Mouse (Mus musculus): Measurements from ENCODE around the gene Phlda2. TPM values are rescaled to one million over a fixed set of nuclear protein-coding genes. Genes with fewer than 3 reads are reported as not detected.
"Not testable (repeated sequence)": the region's sequence is repeated elsewhere in the genome, so short reads cannot be mapped to it uniquely, and the experiment has no call there.

Phlda2 gene
- polyA plus RNA-seq (2014; fragmentation: Nextera tagmentation; extraction: Ambion mirVana), result 1.2 and 2.3 TPM in 2 replicates

DNA sequence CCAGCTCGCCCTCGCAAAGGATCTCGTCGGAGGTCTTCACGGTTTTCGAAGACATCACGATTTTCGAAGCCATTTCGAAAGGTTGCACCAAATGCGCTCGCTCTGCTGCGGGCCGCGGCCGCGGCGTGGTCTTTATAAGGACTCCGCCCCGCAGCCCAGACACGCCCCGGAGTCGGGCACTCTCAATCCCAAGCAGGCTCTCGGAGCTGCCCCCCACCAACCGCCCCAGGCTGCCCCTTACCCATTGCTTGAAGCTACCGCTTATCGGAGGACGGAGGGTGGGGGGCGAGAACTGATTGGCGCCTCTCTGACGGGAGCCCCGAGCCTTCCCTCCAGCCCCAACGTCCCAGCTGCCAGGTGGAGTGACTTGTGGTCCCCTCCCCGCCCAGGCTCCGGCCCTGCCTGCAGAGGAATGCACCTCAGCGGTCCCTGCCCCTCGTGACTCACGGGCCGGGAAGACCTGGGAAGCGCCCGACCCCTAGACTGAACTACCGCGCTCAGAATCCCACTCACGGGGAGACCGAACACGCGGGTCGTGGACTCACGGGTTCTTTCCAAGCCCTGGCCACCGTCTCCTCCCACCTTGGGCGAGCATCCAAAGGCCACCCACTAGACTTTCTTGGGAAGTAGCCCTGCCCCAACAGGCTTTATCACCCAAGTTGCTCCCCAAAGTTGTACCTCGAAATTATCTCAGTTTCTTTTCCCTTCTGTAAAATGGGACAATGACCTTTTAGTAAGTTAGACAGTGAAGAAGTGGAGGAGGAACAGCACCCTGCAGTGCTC, at the start of gene Phlda2:
Gene Phlda2 (minus strand): TSS at position 733 of the 783 bp plus-strand sequence.
- Histone ChIP-seq H3K36me3 (ENCODE audit: control insufficient read depth, insufficient read depth, low read length) (no peaks in the 10 kb centered on the region), H3K4me2 (ENCODE audit: low read depth, low read length, severe bottlenecking) (peak within 1 kb of the TSS; percentile 50), H3K9ac (ENCODE audit: low read length) (peak within 1 kb of the TSS; percentile 27; the same call in 1 of the 2 replicates), H3K4me3 (ENCODE audit: low read depth, low read length) (peak within 1 kb of the TSS; percentile 29), H3K9me3 (ENCODE audit: control insufficient read depth, low read length) (no peaks in the 10 kb centered on the region), H3K4me1 (replicated peaks; ENCODE audit: control insufficient read depth, insufficient read depth, low read length) (0 out of 2 replicates have a peak, but pooled peaks cover 1% of the 10 kb centered on the region), H3K27ac (ENCODE audit: low read depth, low read length) (no peak within 1 kb of the TSS), H3K27me3 (ENCODE audit: control insufficient read depth, insufficient read depth, low read length) (peaks cover 39% of the 10 kb centered on the region)
- no peak; the same call in 1 of the 2 replicates for ATAC-seq (replicated peaks; ENCODE audit: low FRiP score)
- peak; percentile 71 for DNase-seq (ENCODE audit: low spot score)
- WGBS, result 6% methylated on average over 51 of the region's 51 CpGs

DNA sequence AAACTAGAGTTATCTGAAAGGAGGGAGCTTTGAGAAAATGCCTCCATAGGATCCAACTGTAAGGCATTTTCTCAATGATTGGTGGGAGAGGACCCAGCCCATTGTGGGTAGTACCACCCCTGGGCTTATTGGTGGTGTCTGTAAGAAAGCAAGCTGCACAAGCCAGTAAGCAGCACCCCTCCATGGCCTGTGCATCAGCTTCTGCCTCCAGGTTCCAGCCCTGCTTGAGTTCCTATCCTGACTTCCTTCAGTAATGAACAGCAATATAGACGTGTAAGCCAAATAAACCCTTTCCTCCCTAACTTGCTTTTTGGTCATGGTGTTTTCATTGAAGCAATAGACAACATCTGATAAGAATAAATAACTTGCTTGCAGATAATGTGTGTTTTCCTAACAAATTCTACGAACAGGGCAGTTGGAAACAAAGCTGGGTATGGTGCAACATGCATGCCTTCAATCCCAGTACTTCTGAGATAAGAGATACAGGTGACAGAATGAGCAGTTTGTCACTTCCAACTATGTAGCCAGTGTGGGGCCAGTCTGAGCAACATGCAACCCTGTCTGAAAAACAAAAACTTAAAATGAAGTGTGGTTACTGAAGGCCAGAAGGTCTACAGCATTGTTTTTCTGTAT, 46.8 kb upstream of the Phlda2 start:
- peak overlapping the region; percentile 94 for H3K4me3 ChIP-seq (ENCODE audit: low read depth, low read length)
- ATAC-seq (replicated peaks; ENCODE audit: low FRiP score) (peak; percentile 25; the same call in 1 of the 2 replicates), DNase-seq (ENCODE audit: low spot score) (no peak)
- no peaks in the 10 kb centered on the region for H3K36me3 ChIP-seq (ENCODE audit: control insufficient read depth, insufficient read depth, low read length)
- H3K27ac ChIP-seq (ENCODE audit: low read depth, low read length), result peak overlapping the region; percentile 67
- no peaks in the 10 kb centered on the region for H3K9me3 ChIP-seq (ENCODE audit: control insufficient read depth, low read length)
- 0 out of 2 replicates have a peak, but pooled peaks cover 4% of the 10 kb centered on the region for H3K4me1 ChIP-seq (replicated peaks; ENCODE audit: control insufficient read depth, insufficient read depth, low read length)
- 48% methylated on average over 2 of the region's 2 CpGs for WGBS
- H3K27me3 ChIP-seq (ENCODE audit: control insufficient read depth, insufficient read depth, low read length), result no peaks in the 10 kb centered on the region
- H3K9ac ChIP-seq (ENCODE audit: low read length), result peak overlapping the region; percentile 67
- H3K4me2 ChIP-seq (ENCODE audit: low read depth, low read length, severe bottlenecking), result peak overlapping the region; percentile 64

DNA sequence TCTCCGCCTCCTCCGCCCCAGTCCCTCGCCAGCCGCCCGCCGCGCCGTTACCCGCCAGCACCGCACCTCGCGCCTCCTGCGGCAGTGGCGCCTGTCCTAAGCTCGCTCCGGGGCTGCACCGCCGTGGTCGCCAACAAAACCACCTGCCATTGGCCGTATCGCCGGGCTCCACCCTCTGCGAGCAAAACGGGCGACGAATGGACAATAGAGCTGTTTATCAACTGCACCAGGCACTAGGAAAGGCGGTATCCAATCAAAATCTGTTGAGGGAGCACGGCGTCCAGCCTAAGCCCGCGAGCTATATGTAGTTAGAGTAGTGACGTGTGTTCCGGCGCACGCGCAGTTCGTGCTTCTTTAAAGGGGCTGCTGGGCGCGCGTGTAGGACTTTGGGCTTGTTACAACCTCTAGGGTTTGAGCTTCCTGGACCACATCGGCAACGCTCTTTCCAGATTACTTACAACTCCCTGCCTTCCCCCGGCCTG, 46.1 kb upstream of the Phlda2 start, which contains the start of gene Nap1l4:
Gene Nap1l4 (minus strand): TSS at position 131 of the 482 bp plus-strand sequence.
- H3K27me3 ChIP-seq (ENCODE audit: control insufficient read depth, insufficient read depth, low read length), result no peaks in the 10 kb centered on the region
- WGBS, result under 1% methylated on average over 43 of the region's 43 CpGs
- peak within 1 kb of the TSS; percentile 75 for H3K4me2 ChIP-seq (ENCODE audit: low read depth, low read length, severe bottlenecking)
- peak within 1 kb of the TSS; percentile 95 for H3K9ac ChIP-seq (ENCODE audit: low read length)
- peak within 1 kb of the TSS; percentile 94 for H3K4me3 ChIP-seq (ENCODE audit: low read depth, low read length)
- no peaks in the 10 kb centered on the region for H3K36me3 ChIP-seq (ENCODE audit: control insufficient read depth, insufficient read depth, low read length)
- DNase-seq (ENCODE audit: low spot score) (peak; percentile 99), ATAC-seq (replicated peaks; ENCODE audit: low FRiP score) (peak; percentile 98)
- H3K9me3 ChIP-seq (ENCODE audit: control insufficient read depth, low read length), result no peaks in the 10 kb centered on the region
- H3K27ac ChIP-seq (ENCODE audit: low read depth, low read length), result peak within 1 kb of the TSS; percentile 87
- 0 out of 2 replicates have a peak, but pooled peaks cover 4% of the 10 kb centered on the region for H3K4me1 ChIP-seq (replicated peaks; ENCODE audit: control insufficient read depth, insufficient read depth, low read length)

DNA sequence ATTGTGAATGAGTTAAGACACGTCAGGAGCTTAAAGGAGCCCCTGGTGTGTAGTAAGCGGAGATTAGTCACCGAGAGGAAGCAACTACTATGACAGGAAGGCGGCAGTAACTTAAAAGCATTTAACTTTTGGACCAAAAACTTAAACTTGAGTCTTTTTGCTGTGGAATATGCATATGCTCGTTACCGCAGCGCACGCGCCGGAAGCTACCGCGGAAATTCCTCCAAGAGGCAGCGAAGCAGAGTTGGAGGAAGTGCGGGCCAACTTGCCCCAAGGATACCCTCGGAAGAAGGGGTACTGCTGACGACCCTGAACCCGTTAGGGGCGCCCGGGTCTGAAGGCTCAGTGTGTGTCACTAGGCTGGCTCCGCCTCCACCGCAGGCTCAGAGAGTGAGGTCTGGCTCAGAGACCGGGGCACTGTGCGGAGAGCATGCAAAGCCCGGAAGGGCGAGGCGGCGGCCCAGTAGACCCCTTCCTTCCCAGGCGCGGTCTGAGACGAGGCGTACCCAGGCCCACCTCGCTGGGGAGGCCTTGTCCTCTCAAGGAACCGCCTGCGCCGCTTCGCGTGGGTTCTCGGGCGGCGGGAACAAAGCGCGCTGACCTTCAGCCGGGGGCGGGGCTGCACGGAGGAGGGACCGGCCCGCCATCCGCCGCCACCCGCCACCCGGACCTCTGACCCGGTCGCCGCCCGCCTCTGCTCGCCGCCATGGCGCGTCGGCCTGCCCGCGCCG, 45.4 kb upstream of the Phlda2 start:
- DNase-seq (ENCODE audit: low spot score), result no peak
- ATAC-seq (replicated peaks; ENCODE audit: low FRiP score), result peak; percentile 82

DNA sequence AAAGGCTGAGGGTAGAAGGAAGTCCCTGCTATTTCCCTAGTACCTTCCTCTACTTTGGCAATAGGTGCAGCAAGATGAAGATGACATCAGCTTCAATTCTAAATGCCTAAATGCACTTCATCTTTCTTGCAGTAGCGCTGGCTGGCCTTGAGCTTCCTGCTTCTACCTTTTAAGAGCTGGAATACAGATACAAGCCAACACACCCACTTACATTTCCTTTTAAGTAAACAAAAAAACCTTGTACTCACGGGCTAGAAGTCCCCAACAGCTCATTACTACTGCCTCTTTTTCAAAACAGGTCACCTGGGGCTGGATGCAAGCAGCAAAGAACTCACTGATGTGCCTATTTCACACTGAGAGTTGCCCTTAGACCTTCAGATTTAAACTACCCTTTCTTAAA, 43.6 kb upstream of the Phlda2 start:
- H3K4me1 ChIP-seq (replicated peaks; ENCODE audit: control insufficient read depth, insufficient read depth, low read length), result 0 out of 2 replicates have a peak, but pooled peaks cover 4% of the 10 kb centered on the region
- H3K36me3 ChIP-seq (ENCODE audit: control insufficient read depth, insufficient read depth, low read length), result no peaks in the 10 kb centered on the region
- no peak overlapping the region for H3K4me2 ChIP-seq (ENCODE audit: low read depth, low read length, severe bottlenecking)
- H3K27ac ChIP-seq (ENCODE audit: low read depth, low read length), result no peak overlapping the region
- 74% methylated on average over 2 of the region's 2 CpGs for WGBS
- no peak overlapping the region for H3K4me3 ChIP-seq (ENCODE audit: low read depth, low read length)
- no peaks in the 10 kb centered on the region for H3K9me3 ChIP-seq (ENCODE audit: control insufficient read depth, low read length)
- ATAC-seq (replicated peaks; ENCODE audit: low FRiP score) (no peak), DNase-seq (ENCODE audit: low spot score) (no peak)
- 0 out of 2 replicates have a peak overlapping the region, but pooled peaks have one; percentile 3 for H3K9ac ChIP-seq (ENCODE audit: low read length)
- no peaks in the 10 kb centered on the region for H3K27me3 ChIP-seq (ENCODE audit: control insufficient read depth, insufficient read depth, low read length)

More for the DNA sequence above, 45.4 kb upstream of the Phlda2 start:
- H3K9me3 ChIP-seq (ENCODE audit: control insufficient read depth, low read length), result no peaks in the 10 kb centered on the region
- H3K27ac ChIP-seq (ENCODE audit: low read depth, low read length), result peak overlapping the region; percentile 87
- 0 out of 2 replicates have a peak, but pooled peaks cover 4% of the 10 kb centered on the region for H3K4me1 ChIP-seq (replicated peaks; ENCODE audit: control insufficient read depth, insufficient read depth, low read length)
- under 1% methylated on average over 54 of the region's 63 CpGs for WGBS
- H3K4me2 ChIP-seq (ENCODE audit: low read depth, low read length, severe bottlenecking), result peak overlapping the region; percentile 75
- H3K9ac ChIP-seq (ENCODE audit: low read length), result peak overlapping the region; percentile 95
- no peaks in the 10 kb centered on the region for H3K27me3 ChIP-seq (ENCODE audit: control insufficient read depth, insufficient read depth, low read length)
- peak overlapping the region; percentile 94 for H3K4me3 ChIP-seq (ENCODE audit: low read depth, low read length)
- no peaks in the 10 kb centered on the region for H3K36me3 ChIP-seq (ENCODE audit: control insufficient read depth, insufficient read depth, low read length)

DNA sequence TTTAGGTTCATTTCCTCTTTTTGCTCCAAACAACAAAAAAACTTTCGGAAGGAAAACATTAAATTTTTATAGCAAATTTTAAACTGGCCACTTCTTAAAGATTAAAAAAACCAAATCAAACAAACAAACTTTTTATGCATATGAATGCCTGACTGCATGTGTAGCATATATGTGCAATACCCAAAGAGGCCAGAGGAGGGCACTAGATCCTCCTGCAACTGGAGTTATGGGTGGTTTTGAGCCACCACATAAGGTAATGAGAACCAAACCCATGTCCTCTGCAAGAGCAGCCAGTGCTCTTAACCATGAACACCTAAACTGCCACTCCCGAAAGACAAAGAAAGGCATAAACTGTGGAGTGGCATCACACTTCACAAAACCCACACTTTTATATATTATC, 41.4 kb upstream of the Phlda2 start:
- no peak for ATAC-seq (replicated peaks; ENCODE audit: low FRiP score)
- Histone ChIP-seq H3K4me3 (ENCODE audit: low read depth, low read length) (no peak overlapping the region), H3K36me3 (ENCODE audit: control insufficient read depth, insufficient read depth, low read length) (no peaks in the 10 kb centered on the region; the same call in 1 of the 2 replicates), H3K9ac (ENCODE audit: low read length) (no peak overlapping the region), H3K27me3 (ENCODE audit: control insufficient read depth, insufficient read depth, low read length) (no peaks in the 10 kb centered on the region), H3K9me3 (ENCODE audit: control insufficient read depth, low read length) (no peaks in the 10 kb centered on the region), H3K4me1 (replicated peaks; ENCODE audit: control insufficient read depth, insufficient read depth, low read length) (0 out of 2 replicates have a peak, but pooled peaks cover 2% of the 10 kb centered on the region), H3K4me2 (ENCODE audit: low read depth, low read length, severe bottlenecking) (no peak overlapping the region), H3K27ac (ENCODE audit: low read depth, low read length) (no peak overlapping the region)
- peak; percentile 56 for DNase-seq (ENCODE audit: low spot score)
- WGBS, result 90% methylated on average over 2 of the region's 2 CpGs

DNA sequence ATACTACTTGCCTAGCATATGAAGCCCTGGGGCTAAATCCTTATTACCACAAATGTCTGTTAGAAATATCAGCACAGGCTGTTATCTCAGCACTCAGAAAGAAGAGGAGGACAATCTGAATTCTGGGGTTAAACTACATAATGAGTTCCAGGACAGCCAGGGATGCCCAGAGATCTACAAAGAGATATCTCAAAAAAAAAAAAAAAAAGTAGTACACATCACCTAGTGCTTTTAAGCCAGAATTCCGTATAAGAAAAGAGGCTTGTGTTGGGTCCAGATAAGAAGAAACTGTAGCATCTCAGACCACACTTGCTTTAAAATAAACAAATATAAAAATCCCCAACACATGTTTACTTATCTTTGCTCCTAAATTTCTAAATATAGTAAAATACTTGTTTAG, 35.7 kb upstream of the Phlda2 start:
- peaks cover 9% of the 10 kb centered on the region for H3K36me3 ChIP-seq (ENCODE audit: control insufficient read depth, insufficient read depth, low read length)
- WGBS, result 88% methylated on average over 1 of the region's 1 CpGs
- ATAC-seq (replicated peaks; ENCODE audit: low FRiP score), result no peak

DNA sequence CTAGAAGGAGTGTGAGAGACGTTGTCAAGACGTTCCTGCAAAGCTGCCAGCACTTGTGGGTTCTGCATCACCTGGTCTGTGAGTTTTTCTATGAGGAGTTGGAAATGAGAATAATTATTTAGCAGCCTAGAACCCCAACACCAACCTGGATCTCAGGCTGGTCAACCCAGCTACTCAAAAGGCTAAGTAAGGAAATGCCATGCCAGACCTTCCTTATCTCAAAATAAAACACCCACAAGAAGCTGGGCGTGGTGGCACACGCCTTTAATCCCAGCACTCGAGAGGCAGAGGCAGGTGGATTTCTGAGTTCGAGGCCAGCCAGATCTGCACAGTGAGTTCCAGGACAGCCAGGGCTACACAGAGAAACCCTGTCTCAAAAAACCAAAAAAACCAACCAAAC, 35.3 kb upstream of the Phlda2 start:
- not testable (repeated sequence) for H3K9me3 ChIP-seq (ENCODE audit: control insufficient read depth, low read length); H3K4me3 ChIP-seq (ENCODE audit: low read depth, low read length); DNase-seq (ENCODE audit: low spot score); H3K36me3 ChIP-seq (ENCODE audit: control insufficient read depth, insufficient read depth, low read length); H3K4me1 ChIP-seq (replicated peaks; ENCODE audit: control insufficient read depth, insufficient read depth, low read length); H3K9ac ChIP-seq (ENCODE audit: low read length); H3K27ac ChIP-seq (ENCODE audit: low read depth, low read length); ATAC-seq (replicated peaks; ENCODE audit: low FRiP score); H3K4me2 ChIP-seq (ENCODE audit: low read depth, low read length, severe bottlenecking); H3K27me3 ChIP-seq (ENCODE audit: control insufficient read depth, insufficient read depth, low read length)
- 92% methylated on average over 6 of the region's 6 CpGs for WGBS

More for the DNA sequence above, 35.7 kb upstream of the Phlda2 start:
- H3K4me2 ChIP-seq (ENCODE audit: low read depth, low read length, severe bottlenecking), result no peak overlapping the region
- no peak overlapping the region for H3K4me3 ChIP-seq (ENCODE audit: low read depth, low read length)
- no peaks in the 10 kb centered on the region for H3K27me3 ChIP-seq (ENCODE audit: control insufficient read depth, insufficient read depth, low read length)
- no peak for DNase-seq (ENCODE audit: low spot score)
- H3K27ac ChIP-seq (ENCODE audit: low read depth, low read length), result no peak overlapping the region
- no peak overlapping the region for H3K9ac ChIP-seq (ENCODE audit: low read length)
- H3K9me3 ChIP-seq (ENCODE audit: control insufficient read depth, low read length), result no peaks in the 10 kb centered on the region
- no peaks in the 10 kb centered on the region for H3K4me1 ChIP-seq (replicated peaks; ENCODE audit: control insufficient read depth, insufficient read depth, low read length)
